Mouse (Mus musculus) liver, postnatal 0 days (tissue): Measurements from ENCODE around the gene Helt.

Source experiments
- CTCF ChIP-seq: sonication (generic); IDR thresholded peaks from 2 replicates; pipeline ENCODE4 v1.5.1; 2016; ENCODE audit warnings: antibody characterized with exemption, low read depth
- EP300 ChIP-seq: IDR thresholded peaks from 2 replicates; pipeline ENCODE4 v1.6.1; 2016; ENCODE audit warnings: antibody characterized with exemption, low read depth, mild to moderate bottlenecking

DNA sequence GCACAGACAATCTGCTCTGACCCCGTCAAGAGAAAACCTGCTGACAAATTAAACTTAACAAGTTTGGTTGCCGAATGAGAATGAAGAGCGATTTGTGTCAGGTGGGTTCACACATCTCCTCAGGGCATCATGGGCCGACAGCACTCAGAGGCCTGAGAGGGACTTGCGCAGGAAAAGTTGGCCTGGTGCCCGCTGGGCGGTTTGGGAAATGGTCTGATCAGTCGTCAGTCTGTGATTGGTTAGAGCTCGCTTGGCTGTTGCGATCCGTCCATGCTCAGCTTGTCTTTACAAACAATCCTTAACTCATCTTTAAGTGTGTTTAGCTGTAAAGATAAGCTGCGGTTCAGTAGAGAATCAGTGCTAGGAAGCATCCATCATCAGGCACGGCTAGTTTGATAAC lies 47.8 kb upstream of the Helt start:
- TF ChIP-seq CTCF (no peak), EP300 (no peak)
